Mouse (Mus musculus) G1E (cell line): ENCODE data around the gene Tor1a. TPM values are rescaled to one million over a fixed set of nuclear protein-coding genes. Genes with fewer than 3 reads are reported as not detected.
A peak's percentile ranks its signal among the peaks of the same experiment; 100 is the strongest.

Source experiments
- ATAC-seq: 2 replicates; pipeline ENCODE4 v1.8.0; 2016; ENCODE audit warnings: mild to moderate bottlenecking; ENCODE audit not compliant: insufficient number of reproducible peaks, poor library complexity, low FRiP score, severe bottlenecking; ENCODE audit errors: extremely low read depth
- DNase-seq: peaks from one replicate; pipeline ENCODE4 v3.0.0; 2012; ENCODE audit warnings: low spot score
- H3K27me3 ChIP-seq: 2 replicates; pipeline ENCODE4 v1.6.1; 2012; ENCODE audit warnings: mild to moderate bottlenecking, low read length, inconsistent platforms; ENCODE audit not compliant: insufficient read depth
- H3K36me3 ChIP-seq: replicated peaks from 2 replicates; pipeline ENCODE3; 2012; ENCODE audit warnings: mild to moderate bottlenecking, inconsistent platforms
- H3K4me1 ChIP-seq: 2 replicates; pipeline ENCODE4 v1.6.1; 2012; ENCODE audit warnings: low read depth, low read length, inconsistent platforms, mixed read lengths; ENCODE audit not compliant: insufficient read depth
- H3K4me3 ChIP-seq: 2 replicates; pipeline ENCODE4 v1.5.1; 2012; ENCODE audit warnings: low read depth, mild to moderate bottlenecking, inconsistent platforms, low read length, moderate library complexity, mixed read lengths
- H3K9me3 ChIP-seq: replicated peaks from 2 replicates; pipeline ENCODE4 v1.6.1; 2012; ENCODE audit warnings: inconsistent platforms
- CTCF ChIP-seq: IDR thresholded peaks from 2 replicates; pipeline ENCODE4 v1.5.1; 2012; ENCODE audit warnings: low read depth, low read length, inconsistent platforms, mixed read lengths
- GATA1 ChIP-seq: IDR thresholded peaks from 2 replicates; pipeline ENCODE4 v1.6.1; 2012; ENCODE audit warnings: borderline replicate concordance, low read length, inconsistent platforms, mixed read lengths
- GATA2 ChIP-seq: IDR thresholded peaks from 2 replicates; pipeline ENCODE4 v1.6.1; 2012; ENCODE audit warnings: low read depth, low read length, inconsistent platforms, borderline replicate concordance
- POLR2AphosphoS5 ChIP-seq: IDR thresholded peaks from 2 replicates; pipeline ENCODE4 v1.6.1; 2012; ENCODE audit warnings: low read depth, low read length, inconsistent platforms; ENCODE audit not compliant: insufficient replicate concordance
- TAL1 ChIP-seq: conservative IDR thresholded peaks from 2 replicates; pipeline ENCODE4 v1.6.1; 2012; ENCODE audit warnings: low read depth, low read length, inconsistent platforms, mixed read lengths
- polyA plus RNA-seq: library from polyadenylated mRNA; stranded (reverse); fragments of >175 nt; gene quantifications from 2 replicates; pipeline ENCODE4 v1.2.3, GENCODE M21; 2012
- total RNA-seq, 2 experiments: library from RNA; stranded (forward) in 1 of 2; stranded (reverse) in 1 of 2; fragments of 200-1000 nt in 1 of 2; fragments of >200 nt in 1 of 2; fragmentation: Nextera tagmentation in 1 of 2; gene quantifications; 2 replicates each; pipeline ENCODE4 v1.2.3; 2014 to 2017

Tor1a gene
- total and polyA plus RNA-seq, 3 experiments: 33.0 to 94.3 (median 47.0) TPM

DNA sequence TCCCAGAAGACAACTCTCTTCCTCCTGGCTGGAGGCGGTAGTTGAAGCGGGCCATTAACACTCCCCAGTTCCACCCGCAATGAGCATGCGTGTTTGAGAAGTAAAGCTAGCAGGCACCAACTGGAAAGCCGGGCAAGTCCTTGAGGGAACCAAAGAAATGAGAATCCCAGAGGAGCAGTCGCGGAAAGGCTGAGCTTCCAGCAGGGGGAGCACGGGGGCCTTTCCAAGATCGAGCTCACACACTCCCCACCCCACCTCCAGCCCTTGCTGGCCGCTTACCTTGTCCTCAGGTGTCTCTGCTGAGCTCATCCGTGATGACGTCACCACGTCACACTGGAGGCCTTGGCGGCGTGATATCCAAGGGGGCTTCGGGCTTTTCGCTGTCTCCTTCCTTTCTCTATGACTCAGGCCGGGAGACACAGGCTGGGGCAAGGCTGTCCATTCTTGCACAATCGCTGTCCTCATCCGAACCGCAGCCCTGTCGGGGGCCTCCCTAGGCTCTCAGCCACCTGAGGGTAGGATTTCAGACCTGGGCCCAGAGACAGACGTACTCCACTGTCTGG lies 38.2 kb downstream of the Tor1a start, which contains the start of gene Ptges:
Ptges (minus strand) TSS at position 381 of the 563 bp plus-strand sequence.
- Histone ChIP-seq H3K36me3 (no peaks in the 10 kb centered on the region), H3K27me3 (peaks cover 37% of the 10 kb centered on the region), H3K9me3 (no peaks in the 10 kb centered on the region), H3K4me3 (peak within 1 kb of the TSS; percentile 6; the same call in 1 of the 2 replicates), H3K4me1 (peaks cover 20% of the 10 kb centered on the region)
- ATAC-seq (no peak), DNase-seq (no peak)
- no peak for TF ChIP-seq TAL1
- TF ChIP-seq CTCF: no peak
- no peak for TF ChIP-seq GATA1
- no peak for TF ChIP-seq POLR2AphosphoS5
- TF ChIP-seq GATA2: no peak

DNA sequence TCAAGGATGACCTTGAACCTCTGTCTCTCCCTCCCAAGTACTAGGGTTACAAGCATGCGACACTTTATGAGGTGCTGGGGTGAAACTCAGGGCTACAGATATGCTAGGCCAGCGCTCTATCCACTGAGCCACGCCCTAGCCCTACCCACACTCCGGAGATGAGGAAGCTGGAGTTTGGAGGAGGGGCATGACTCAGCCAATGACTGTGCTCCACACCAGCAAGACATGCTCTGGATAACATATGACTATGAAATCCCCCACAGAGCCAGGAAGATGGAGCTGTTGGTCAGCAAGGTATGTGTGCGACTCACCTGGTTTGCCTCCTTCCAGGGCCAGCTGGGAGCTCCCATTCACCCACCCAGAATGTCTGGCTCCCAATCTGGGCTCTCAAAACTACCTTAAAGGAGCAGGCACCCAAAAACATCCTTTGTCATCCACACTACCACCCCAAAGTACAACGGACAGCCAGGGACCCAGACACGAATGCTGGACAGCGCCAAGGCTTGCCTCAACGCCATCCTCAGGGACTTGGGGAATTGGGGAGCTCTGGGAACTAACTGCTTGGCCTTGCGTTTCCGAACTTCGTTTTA lies 38.7 kb downstream of the Tor1a start:
- Histone ChIP-seq H3K4me1 (peaks cover 20% of the 10 kb centered on the region), H3K9me3 (no peaks in the 10 kb centered on the region), H3K36me3 (no peaks in the 10 kb centered on the region), H3K27me3 (peaks cover 41% of the 10 kb centered on the region), H3K4me3 (peak overlapping the region; percentile 6; the same call in 1 of the 2 replicates)
- DNase-seq (no peak), ATAC-seq (peak; percentile 54; the same call in 1 of the 2 replicates)
- no peak for TF ChIP-seq TAL1
- no peak for TF ChIP-seq GATA1
- TF ChIP-seq GATA2: no peak
- no peak for TF ChIP-seq CTCF
- no peak for TF ChIP-seq POLR2AphosphoS5

DNA sequence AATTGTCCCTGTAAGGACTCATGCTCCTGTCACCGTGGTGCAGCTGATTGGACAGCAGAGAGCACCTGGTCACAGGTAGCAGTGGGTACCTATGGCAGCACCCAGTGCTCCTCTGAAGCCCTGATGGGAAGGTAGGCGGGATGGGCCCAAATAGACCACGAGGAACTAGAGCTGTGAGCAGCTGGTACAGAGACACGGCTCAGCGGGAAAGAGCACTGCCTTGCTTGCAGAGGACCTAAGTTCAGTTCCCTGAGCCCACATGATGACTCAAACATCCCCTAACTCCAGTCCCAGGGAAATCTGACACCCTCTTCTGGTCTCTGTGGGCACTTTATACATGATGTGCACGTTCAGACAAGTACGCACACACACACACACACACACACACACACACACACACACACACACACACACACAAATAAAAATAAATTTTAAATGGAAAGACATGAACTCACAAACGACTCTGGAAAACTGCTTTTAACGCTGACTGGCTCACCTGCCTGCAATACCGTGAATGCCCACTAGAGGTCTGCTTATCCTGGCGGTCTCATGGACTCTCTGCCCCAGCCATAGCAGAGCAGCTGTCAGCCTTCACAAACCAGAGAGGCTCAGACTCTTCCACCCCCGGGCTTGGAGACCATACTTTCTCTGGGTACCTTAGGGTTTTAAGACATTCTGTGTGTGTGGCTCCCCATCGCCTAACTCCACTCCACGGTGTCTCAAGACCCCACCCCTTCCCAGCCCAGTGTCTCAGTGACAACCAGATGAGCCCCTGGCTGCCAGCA lies 39.7 kb downstream of the Tor1a start:
- Histone ChIP-seq H3K4me3 (no peak overlapping the region; the same call in 1 of the 2 replicates), H3K27me3 (peaks cover 44% of the 10 kb centered on the region), H3K36me3 (no peaks in the 10 kb centered on the region), H3K9me3 (no peaks in the 10 kb centered on the region), H3K4me1 (peaks cover 20% of the 10 kb centered on the region)
- DNase-seq (peak; percentile 57), ATAC-seq (no peak)
- TF ChIP-seq CTCF (peak; percentile 89), TAL1 (no peak), GATA2 (no peak)

DNA sequence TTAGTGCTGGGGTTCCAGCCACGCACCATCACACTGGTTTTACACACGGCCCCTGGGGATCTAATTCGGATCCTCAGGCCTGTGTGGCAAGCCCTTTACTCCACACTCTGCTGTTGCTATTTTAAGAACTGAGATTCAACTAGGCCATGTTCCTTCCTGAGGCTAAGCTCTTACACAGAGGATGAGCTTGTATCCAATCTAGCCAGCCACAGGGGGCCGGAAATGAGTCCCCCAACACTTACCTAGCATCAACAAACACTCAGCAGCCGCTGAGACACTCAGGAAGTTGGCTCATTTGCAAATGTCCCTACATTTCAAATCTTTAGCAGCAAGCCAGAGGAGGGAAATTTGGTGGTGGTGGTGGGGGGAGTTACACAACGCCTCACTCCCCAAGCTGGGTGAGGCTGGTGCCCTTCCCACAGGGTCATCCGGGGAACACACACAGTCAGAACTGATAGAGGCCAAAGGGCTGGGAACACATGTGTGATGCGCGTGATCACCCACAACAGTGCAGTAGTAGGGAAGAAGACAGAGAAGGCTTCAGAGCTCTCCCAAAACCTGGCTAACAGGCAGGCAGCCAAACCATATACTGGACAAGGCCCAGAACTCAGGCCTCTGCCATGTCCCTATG lies 40.5 kb downstream of the Tor1a start:
- DNase-seq: no peak
- peaks cover 20% of the 10 kb centered on the region for H3K4me1 ChIP-seq
- ATAC-seq: no peak
- H3K27me3 ChIP-seq: peaks cover 44% of the 10 kb centered on the region
- H3K36me3 ChIP-seq: no peaks in the 10 kb centered on the region
- H3K9me3 ChIP-seq: no peaks in the 10 kb centered on the region
- TF ChIP-seq POLR2AphosphoS5: no peak
- TF ChIP-seq CTCF: no peak
- H3K4me3 ChIP-seq: no peak overlapping the region

DNA sequence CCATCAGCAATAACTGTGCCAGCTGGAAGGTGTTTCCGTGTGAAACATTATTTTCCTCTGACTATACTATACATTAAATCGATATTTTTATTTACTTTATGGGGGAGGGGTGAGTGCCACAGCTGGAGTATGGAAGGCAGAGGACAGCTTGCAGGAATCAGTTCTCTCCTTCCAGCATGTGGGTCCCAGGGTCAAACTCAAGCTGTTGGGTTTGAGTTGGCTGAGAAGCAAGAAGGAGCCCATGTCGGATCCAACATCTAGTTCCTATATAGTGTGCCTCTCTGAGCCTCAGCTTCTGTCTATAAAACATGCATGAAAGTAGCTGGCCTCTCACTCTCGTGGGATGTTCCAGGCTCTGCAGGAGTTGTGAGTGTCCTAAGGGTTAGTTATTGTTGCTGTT lies 41.4 kb downstream of the Tor1a start:
- Histone ChIP-seq H3K9me3 (no peaks in the 10 kb centered on the region), H3K4me3 (no peak overlapping the region), H3K4me1 (peaks cover 20% of the 10 kb centered on the region), H3K36me3 (no peaks in the 10 kb centered on the region), H3K27me3 (peaks cover 51% of the 10 kb centered on the region)
- no peak for DNase-seq
- TF ChIP-seq CTCF: no peak
- TF ChIP-seq TAL1: no peak
- no peak for TF ChIP-seq GATA2
- no peak for TF ChIP-seq POLR2AphosphoS5
- no peak for TF ChIP-seq GATA1
- ATAC-seq: no peak

DNA sequence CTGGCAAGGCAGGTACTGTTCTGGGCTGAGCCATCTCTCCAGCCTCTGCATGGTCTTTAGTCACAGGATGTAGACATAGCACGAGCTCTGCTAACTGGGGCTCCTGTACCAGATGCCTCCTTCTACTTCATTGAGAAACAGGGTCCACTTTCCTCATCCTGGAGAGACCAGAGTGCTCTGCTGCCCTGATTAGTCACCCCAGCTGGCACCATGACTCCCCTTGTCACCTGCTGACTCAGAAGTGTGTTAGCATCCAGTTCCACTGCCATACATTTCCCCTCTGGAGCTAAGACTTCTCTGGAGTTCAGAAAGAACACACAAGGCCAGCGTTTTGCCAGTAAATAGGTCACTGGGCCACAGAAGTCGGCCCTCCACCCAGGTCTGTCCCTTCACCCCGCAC lies 42.6 kb downstream of the Tor1a start:
- Histone ChIP-seq H3K4me3 (no peak overlapping the region), H3K27me3 (peaks cover 57% of the 10 kb centered on the region), H3K36me3 (no peaks in the 10 kb centered on the region), H3K9me3 (no peaks in the 10 kb centered on the region), H3K4me1 (peaks cover 20% of the 10 kb centered on the region)
- ATAC-seq (no peak), DNase-seq (no peak)
- TF ChIP-seq POLR2AphosphoS5: no peak
- no peak for TF ChIP-seq GATA1
- TF ChIP-seq GATA2: no peak
- TF ChIP-seq TAL1: no peak
- TF ChIP-seq CTCF: no peak
